Mouse (Mus musculus) thymus, adult 2 months (tissue): Measurements from ENCODE around the gene Mapk11. TPM values are rescaled to one million over a fixed set of nuclear protein-coding genes. Genes with fewer than 3 reads are reported as not detected.

Source experiments
- DNase-seq: peaks from one replicate; pipeline ENCODE4 v3.0.0; 2021
- H3K27ac ChIP-seq: fragments of 200-500 bp; 2 replicates; pipeline ENCODE4 v1.5.1; 2012; ENCODE audit warnings: low read length, control low read depth; ENCODE audit not compliant: control insufficient read depth, insufficient read depth
- H3K27me3 ChIP-seq: fragments of 200-500 bp; 2 replicates; pipeline ENCODE4 v1.6.1; 2012; ENCODE audit warnings: mild to moderate bottlenecking, low read length, moderate library complexity, mixed read lengths; ENCODE audit not compliant: control insufficient read depth, insufficient read depth
- H3K36me3 ChIP-seq: fragments of 200-500 bp; 2 replicates; pipeline ENCODE4 v1.6.1; 2012; ENCODE audit warnings: mild to moderate bottlenecking, low read length, moderate library complexity; ENCODE audit not compliant: control insufficient read depth, insufficient read depth
- H3K4me1 ChIP-seq: fragments of 200-500 bp; replicated peaks from 2 replicates; pipeline ENCODE4 v1.6.1; 2012; ENCODE audit warnings: low read length; ENCODE audit not compliant: control insufficient read depth, insufficient read depth
- H3K4me3 ChIP-seq: fragments of 200-500 bp; 2 replicates; pipeline ENCODE4 v1.5.1; 2012; ENCODE audit warnings: mild to moderate bottlenecking, low read length, control low read depth, moderate library complexity; ENCODE audit not compliant: control insufficient read depth, insufficient read depth
- CTCF ChIP-seq: fragments of 200-500 bp; IDR thresholded peaks from 2 replicates; pipeline ENCODE4 v1.5.1; 2012; ENCODE audit warnings: mild to moderate bottlenecking, control low read depth, low read length, moderate library complexity, borderline replicate concordance; ENCODE audit not compliant: control insufficient read depth, poor library complexity, insufficient read depth; ENCODE audit errors: extremely low read depth
- POLR2A ChIP-seq: fragments of 200-500 bp; IDR thresholded peaks from 2 replicates; pipeline ENCODE4 v1.6.1; 2012; ENCODE audit warnings: mild to moderate bottlenecking, low read length, control low read depth, moderate library complexity; ENCODE audit not compliant: control insufficient read depth, poor library complexity, insufficient read depth; ENCODE audit errors: extremely low read depth
- WGBS: fragments of 180-500 bp; shearing (Covaris S2); methylation state at CpG from one replicate; pipeline ENCODE4 v1.1.7; 2018; 5-methylcytosine and 5-hydroxymethylcytosine counted together
- polyA plus RNA-seq: library from polyadenylated mRNA; depleted of rRNA; stranded (reverse); fragments of >200 nt; gene quantifications from 2 replicates; pipeline ENCODE4 v1.2.3, GENCODE M21; 2012

Gene Mapk11
- polyA plus RNA-seq, 1 experiment = 28.6 TPM

DNA sequence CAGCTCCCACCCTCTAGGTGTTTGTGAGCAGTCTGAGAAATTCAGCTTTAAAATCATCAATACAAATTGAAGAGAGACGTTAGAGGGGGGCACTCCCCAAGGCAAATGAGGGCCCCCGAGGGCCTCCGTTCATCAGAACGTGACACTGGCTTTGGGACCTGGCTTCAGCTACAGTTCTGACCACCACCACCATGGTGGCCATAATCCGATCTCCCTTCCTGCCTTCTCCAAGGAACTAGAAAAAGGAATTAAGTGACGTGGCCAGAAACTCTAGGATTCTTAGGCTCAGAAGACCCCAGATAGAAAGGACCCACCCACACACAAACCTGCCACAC is 30.2 kb upstream of the Mapk11 start:
- 64% methylated on average over 6 of the region's 6 CpGs for WGBS

DNA sequence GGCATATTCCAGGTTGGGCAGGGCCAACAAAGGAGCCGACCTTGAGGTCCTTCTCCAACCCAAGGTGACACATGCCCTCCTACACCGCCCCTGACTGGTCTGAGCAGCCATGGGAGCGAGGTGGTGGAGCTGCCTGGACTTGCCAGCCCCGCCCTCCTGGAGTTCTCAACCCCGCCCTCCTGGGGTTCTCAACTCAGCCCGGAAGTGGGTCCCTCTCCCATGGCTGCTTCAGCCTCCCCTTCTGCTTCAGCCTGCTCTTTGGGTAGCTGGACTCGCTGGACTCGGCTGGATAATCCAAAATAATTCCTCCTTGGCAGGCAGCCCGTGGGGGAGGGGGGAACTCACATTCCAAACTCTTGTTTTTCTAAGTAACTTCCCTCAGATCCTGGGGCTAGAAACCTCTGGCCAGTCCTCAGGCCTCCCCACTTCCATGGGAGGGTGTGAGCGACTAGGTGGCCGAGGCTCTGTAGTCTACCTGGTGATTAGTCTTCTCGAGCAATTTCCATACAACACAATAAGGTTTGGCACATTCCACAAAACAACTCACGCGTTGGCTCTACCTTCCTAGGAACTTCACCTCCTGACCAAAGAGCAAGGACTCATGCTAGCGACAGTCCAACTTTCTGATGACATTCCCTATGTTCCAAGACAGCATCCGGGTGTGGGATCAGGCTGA is 29.7 kb upstream of the Mapk11 start:
- peak; percentile 18 for DNase-seq
- H3K4me3 ChIP-seq = no peak overlapping the region
- WGBS = 51% methylated on average over 16 of the region's 16 CpGs
- TF ChIP-seq CTCF (no peak), POLR2A (no peak)
- peaks cover 22% of the 10 kb centered on the region; the same call in 1 of the 2 replicates for H3K4me1 ChIP-seq
- H3K27me3 ChIP-seq = peaks cover 5% of the 10 kb centered on the region; the same call in 1 of the 2 replicates
- H3K36me3 ChIP-seq = no peaks in the 10 kb centered on the region
- peak overlapping the region; percentile 18; the same call in 1 of the 2 replicates for H3K27ac ChIP-seq

More for the DNA sequence above, 30.2 kb upstream of the Mapk11 start:
- H3K4me3 ChIP-seq = no peak overlapping the region
- no peaks in the 10 kb centered on the region for H3K36me3 ChIP-seq
- peak overlapping the region; percentile 18; the same call in 1 of the 2 replicates for H3K27ac ChIP-seq
- TF ChIP-seq POLR2A = no peak
- no peak for TF ChIP-seq CTCF
- peaks cover 22% of the 10 kb centered on the region; the same call in 1 of the 2 replicates for H3K4me1 ChIP-seq
- peaks cover 5% of the 10 kb centered on the region; the same call in 1 of the 2 replicates for H3K27me3 ChIP-seq
- DNase-seq = no peak

DNA sequence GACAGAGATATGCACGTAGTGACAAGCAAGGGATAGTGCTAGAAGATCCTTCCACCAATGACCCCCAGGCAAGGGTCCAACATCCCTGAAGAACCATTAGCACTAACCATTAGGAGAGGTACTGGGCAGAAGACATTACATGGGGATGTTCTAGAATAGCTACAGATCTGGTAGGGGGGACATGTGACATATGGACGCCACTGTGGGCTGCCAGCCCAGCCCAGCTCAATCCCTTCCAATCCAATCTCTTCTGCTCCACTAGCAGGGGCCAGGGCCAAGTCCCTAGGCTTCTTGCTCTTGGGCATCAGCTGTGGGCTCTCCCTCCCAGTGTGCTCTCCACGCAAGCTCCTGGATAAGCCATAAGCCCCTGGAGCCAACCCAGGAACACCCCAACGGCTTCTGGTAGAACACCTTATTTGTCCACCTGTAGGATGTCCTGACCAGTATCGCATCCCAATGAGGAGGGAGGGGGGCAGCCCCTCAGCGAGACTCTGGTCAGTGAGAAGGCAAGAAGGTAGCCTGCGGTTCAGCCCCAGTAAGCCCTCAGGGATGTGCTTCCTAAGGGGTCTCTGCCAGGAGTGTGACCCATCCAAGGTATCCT is 28.9 kb upstream of the Mapk11 start:
- WGBS = 89% methylated on average over 7 of the region's 7 CpGs
- DNase-seq = no peak
- H3K4me1 ChIP-seq = peaks cover 27% of the 10 kb centered on the region
- no peak overlapping the region for H3K27ac ChIP-seq
- TF ChIP-seq CTCF = no peak
- TF ChIP-seq POLR2A = no peak
- H3K4me3 ChIP-seq = no peak overlapping the region
- H3K27me3 ChIP-seq = peaks cover 5% of the 10 kb centered on the region; the same call in 1 of the 2 replicates
- no peaks in the 10 kb centered on the region for H3K36me3 ChIP-seq

DNA sequence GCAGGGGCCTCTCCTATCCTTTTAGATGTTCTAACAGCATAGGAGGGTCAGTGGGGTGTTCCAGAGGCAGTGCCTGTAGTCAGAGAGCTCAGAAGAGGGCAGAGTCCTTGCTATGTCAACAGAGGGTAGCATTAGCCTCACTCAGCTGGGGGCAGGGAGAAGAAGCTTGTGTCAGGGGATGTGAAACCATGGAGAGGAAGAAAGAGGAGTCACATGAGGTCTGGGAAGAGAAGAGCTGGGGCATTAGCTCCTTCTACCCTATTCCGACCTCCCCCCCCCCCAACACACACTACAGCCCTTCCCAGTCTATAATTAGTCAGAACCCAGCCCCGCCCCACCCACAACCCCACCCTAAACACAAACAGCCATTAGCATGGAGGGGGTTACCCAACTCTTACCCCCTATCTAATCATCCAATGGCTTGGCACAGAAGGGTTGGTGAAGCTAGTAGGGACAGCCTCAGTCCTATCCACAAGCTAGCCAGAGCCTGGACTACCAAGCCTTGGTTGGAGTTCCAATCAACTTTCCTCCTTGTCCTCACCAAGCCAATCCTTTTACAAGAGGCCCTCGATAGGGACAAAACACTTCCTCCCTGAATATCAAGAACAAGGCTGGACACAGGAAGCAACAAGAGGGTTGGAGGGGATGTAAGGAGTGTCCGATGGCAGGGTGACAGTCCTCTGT is 28.3 kb upstream of the Mapk11 start:
- Histone ChIP-seq H3K4me1 (peaks cover 34% of the 10 kb centered on the region), H3K4me3 (no peak overlapping the region), H3K27ac (no peak overlapping the region), H3K36me3 (no peaks in the 10 kb centered on the region), H3K27me3 (peaks cover 5% of the 10 kb centered on the region)
- WGBS = 72% methylated on average over 4 of the region's 4 CpGs
- no peak for TF ChIP-seq CTCF
- no peak for TF ChIP-seq POLR2A
- DNase-seq = no peak

DNA sequence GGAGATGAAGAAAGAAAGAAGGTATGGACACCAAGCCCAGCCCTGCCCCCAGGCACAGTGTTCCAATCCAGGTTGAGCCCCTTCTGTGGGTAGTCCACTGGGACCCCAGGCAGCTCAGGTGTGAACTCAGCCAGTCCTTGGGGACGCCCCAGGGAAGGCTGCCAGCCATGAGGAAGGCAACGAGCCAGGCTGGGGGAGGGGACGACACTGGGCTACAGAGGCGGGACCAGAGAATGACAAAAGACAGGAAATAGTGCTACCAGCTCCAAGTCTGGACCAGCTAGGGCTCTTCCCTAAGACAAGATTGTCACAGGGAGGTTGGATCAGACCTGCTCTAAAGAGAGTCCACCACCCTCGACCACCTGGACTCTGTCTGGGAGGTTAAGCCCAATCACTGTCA is 27.7 kb upstream of the Mapk11 start:
- WGBS = 16% methylated on average over 5 of the region's 5 CpGs
- Histone ChIP-seq H3K4me1 (peaks cover 34% of the 10 kb centered on the region), H3K27me3 (peaks cover 5% of the 10 kb centered on the region), H3K27ac (no peak overlapping the region), H3K36me3 (no peaks in the 10 kb centered on the region), H3K4me3 (no peak overlapping the region)
- no peak for TF ChIP-seq CTCF
- no peak for TF ChIP-seq POLR2A
- no peak for DNase-seq

DNA sequence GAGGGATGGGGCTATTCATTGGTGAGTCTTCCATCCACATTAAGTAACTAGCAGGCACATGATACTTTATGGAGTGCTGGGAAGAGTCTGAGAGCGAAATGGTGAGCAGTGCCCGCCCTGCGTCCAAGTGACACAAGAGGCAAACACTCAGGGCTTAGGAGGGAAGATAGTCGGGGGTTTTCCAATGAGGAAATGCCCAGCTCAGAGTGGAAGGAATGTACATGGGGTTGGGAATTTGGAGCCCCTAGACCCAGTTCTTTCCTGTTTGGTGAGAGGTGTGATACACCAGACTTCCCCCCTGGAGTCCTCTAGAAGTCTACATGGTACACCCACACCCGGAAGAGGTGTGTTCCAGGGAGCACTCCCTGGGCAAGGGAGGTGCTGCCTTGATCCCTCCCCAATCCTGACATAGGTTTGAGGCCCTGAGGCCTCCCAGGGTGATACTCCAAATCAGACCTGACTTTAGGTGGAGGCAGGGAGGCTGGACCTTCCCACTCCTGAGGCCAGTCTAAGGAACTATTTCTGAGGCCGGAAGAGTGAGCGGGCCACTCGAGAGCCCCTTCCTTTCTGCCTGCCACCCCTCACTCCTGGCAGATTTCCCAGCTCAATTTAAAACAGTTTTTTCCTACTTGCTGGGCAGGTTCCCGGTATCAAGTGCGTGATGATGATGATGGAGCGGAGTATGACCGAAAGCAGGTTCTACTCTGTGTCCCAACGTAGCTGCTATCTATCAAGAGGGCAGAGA is 26.2 kb upstream of the Mapk11 start:
- Histone ChIP-seq H3K36me3 (no peaks in the 10 kb centered on the region), H3K27ac (no peak overlapping the region), H3K4me3 (no peak overlapping the region), H3K4me1 (peaks cover 32% of the 10 kb centered on the region), H3K27me3 (no peaks in the 10 kb centered on the region; the same call in none of the 2 replicates)
- TF ChIP-seq CTCF = no peak
- TF ChIP-seq POLR2A = no peak
- no peak for DNase-seq
- WGBS = 92% methylated on average over 13 of the region's 13 CpGs
